In the genomic region with DNA sequence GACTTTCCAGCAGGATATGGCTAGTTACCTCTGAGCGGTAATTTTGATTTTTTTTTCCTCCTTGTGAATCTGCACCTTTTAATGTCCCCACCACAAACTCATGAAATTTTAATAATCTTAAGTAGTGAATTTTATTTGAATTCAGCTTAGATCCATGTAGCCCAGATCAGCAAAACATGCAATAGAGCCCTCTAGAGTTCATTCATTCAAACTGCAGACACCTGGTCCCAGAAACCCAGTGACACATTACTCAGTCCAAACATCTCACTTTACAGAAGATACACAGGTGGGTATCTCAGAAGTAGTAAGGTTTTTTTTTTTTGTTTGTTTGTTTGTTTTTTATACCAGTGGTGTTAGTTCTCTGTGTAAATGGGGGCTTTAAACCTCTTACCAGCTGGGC, we compare ENCODE assay signal across 25 mouse cellular contexts.
DNase-seq lines count a peak whose midpoint lies in the region; ATAC-seq and TF ChIP-seq lines count a peak whose summit lies in the region.
"Had no signal": no experiment of that assay in that cellular context is flagged by ENCODE, and none has a peak within 500 bp of the region (broad histone marks: within the 10 kb centered on the region; RNA-seq: fewer than 3 reads in every experiment).

No protein-coding gene starts in this region.

- ATAC-seq in liver, postnatal 0 days: no peak
- no peak for ATAC-seq in liver, embryonic 12.5 days
- ATAC-seq: forebrain, embryonic 16.5 days; intestine, embryonic 16.5 days; midbrain, embryonic 13.5 days had no signal

- H3K9me3 ChIP-seq in liver, postnatal 0 days (ENCODE audit: low read length): no peaks in the 10 kb centered on the region
- no peaks in the 10 kb centered on the region for H3K9me3 ChIP-seq in liver, embryonic 12.5 days (replicated peaks)
- H3K9me3 ChIP-seq: embryonic facial prominence, embryonic 15.5 days; heart, embryonic 15.5 days; hindbrain, embryonic 15.5 days; kidney, embryonic 15.5 days; limb, embryonic 10.5 days; midbrain, embryonic 13.5 days had no signal

- no peak for TF ChIP-seq EP300 in liver, postnatal 0 days (IDR thresholded peaks at IDR 0.05; ENCODE audit: low read depth)

- no peak overlapping the region for H3K4me2 ChIP-seq in liver, postnatal 0 days (ENCODE audit: low read depth, low read length)
- no peak overlapping the region for H3K4me2 ChIP-seq in liver, embryonic 12.5 days
- H3K4me2 ChIP-seq: embryonic facial prominence, embryonic 15.5 days; heart, embryonic 15.5 days; hindbrain, embryonic 15.5 days; kidney, embryonic 15.5 days; midbrain, embryonic 13.5 days had no signal

- H3K4me1 ChIP-seq in liver, postnatal 0 days (ENCODE audit: insufficient read depth): no peaks in the 10 kb centered on the region
- no peaks in the 10 kb centered on the region for H3K4me1 ChIP-seq in liver, embryonic 12.5 days
- H3K4me1 ChIP-seq: embryonic facial prominence, embryonic 15.5 days; heart, embryonic 15.5 days; kidney, embryonic 15.5 days had no signal

- intact Hi-C loops in heart, postnatal 25 days (cut with DNase I): no loop called here

- no peaks in the 10 kb centered on the region for H3K27me3 ChIP-seq in liver, postnatal 0 days (ENCODE audit: insufficient read depth, low read length)
- H3K27me3 ChIP-seq in liver, embryonic 12.5 days (replicated peaks): no peaks in the 10 kb centered on the region
- H3K27me3 ChIP-seq: embryonic facial prominence, embryonic 15.5 days; heart, embryonic 15.5 days; hindbrain, embryonic 15.5 days; kidney, embryonic 15.5 days; midbrain, embryonic 13.5 days had no signal

- TF ChIP-seq CTCF in liver, postnatal 0 days (IDR thresholded peaks at IDR 0.05; ENCODE audit: low read depth): 0 out of 2 replicates have a peak, but pooled peaks have one; percentile 5

- H3K27ac ChIP-seq in liver, postnatal 0 days (ENCODE audit: low read depth): no peak overlapping the region
- H3K27ac ChIP-seq in liver, embryonic 12.5 days: no peak overlapping the region
- H3K27ac ChIP-seq: embryonic facial prominence, embryonic 15.5 days; heart, embryonic 15.5 days; hindbrain, embryonic 15.5 days; kidney, embryonic 15.5 days; limb, embryonic 10.5 days; midbrain, embryonic 13.5 days had no signal

- no peak overlapping the region for H3K9ac ChIP-seq in liver, postnatal 0 days (replicated peaks)
- H3K9ac ChIP-seq in liver, embryonic 12.5 days: no peak overlapping the region
- H3K9ac ChIP-seq: embryonic facial prominence, embryonic 15.5 days; heart, embryonic 15.5 days; hindbrain, embryonic 15.5 days; kidney, embryonic 15.5 days; midbrain, embryonic 13.5 days had no signal

- H3K36me3 ChIP-seq in liver, postnatal 0 days (replicated peaks; ENCODE audit: insufficient read depth, low read length): no peaks in the 10 kb centered on the region
- no peaks in the 10 kb centered on the region for H3K36me3 ChIP-seq in liver, embryonic 12.5 days
- H3K36me3 ChIP-seq: embryonic facial prominence, embryonic 15.5 days; heart, embryonic 15.5 days; hindbrain, embryonic 15.5 days; kidney, embryonic 15.5 days; limb, embryonic 10.5 days; midbrain, embryonic 13.5 days had no signal

- WGBS in liver, postnatal 0 days (ENCODE audit: insufficient replicate concordance): 87% methylated on average over 1 of the region's 1 CpGs
- 76% methylated on average over 1 of the region's 1 CpGs for WGBS in liver, embryonic 12.5 days (ENCODE audit: insufficient replicate concordance)

- peak; percentile 17 for DNase-seq in heart, adult 11 months
- no peak for DNase-seq in heart, postnatal 25 days (ENCODE audit: low spot score)
- no peak for DNase-seq in liver, postnatal 0 days
- peak; percentile 9 for DNase-seq in retina, adult 2 months (ENCODE audit: low read depth, low spot score)
- no peak for DNase-seq in retina, embryonic 14.5 days (ENCODE audit: low spot score)
- no peak for DNase-seq in spleen, postnatal 14 days (ENCODE audit: low spot score in 2 of 2)
- DNase-seq in ovary, adult 18-20 months (ENCODE audit: low spot score): no peak
- DNase-seq: adrenal gland, postnatal 36 days; B cell, adult 2 months; cerebellum, adult 9-10 months; gastrocnemius, postnatal 14 days; heart, postnatal 4 days; kidney, postnatal 4 days; layer of hippocampus, adult 9-11 months; liver; thymus, postnatal 25 days had no signal

- H3K4me3 ChIP-seq in liver, postnatal 0 days (ENCODE audit: low read depth, low read length): no peak overlapping the region
- no peak overlapping the region for H3K4me3 ChIP-seq in liver, embryonic 12.5 days
- H3K4me3 ChIP-seq: embryonic facial prominence, embryonic 15.5 days; heart, embryonic 15.5 days; hindbrain, embryonic 15.5 days; kidney, embryonic 15.5 days; limb, embryonic 10.5 days; midbrain, embryonic 13.5 days had no signal

Comparison
In these comparisons a context has a peak if more than half of its experiments do, and no peak if none do; other contexts are left out.
1. DNase-seq: peak in heart, adult 11 months (single experiment) and retina, adult 2 months (single experiment); none in heart, postnatal 25 days (single experiment), liver, postnatal 0 days (single experiment), retina, embryonic 14.5 days (single experiment), spleen, postnatal 14 days (0 of 2) and ovary, adult 18-20 months (single experiment).